Mouse (Mus musculus) midbrain, embryonic 10.5 days (tissue): ENCODE data around the gene Selenbp2. TPM values are rescaled to one million over a fixed set of nuclear protein-coding genes. Genes with fewer than 3 reads are reported as not detected.
"Not testable (repeated sequence)": the region's sequence is repeated elsewhere in the genome, so short reads cannot be mapped to it uniquely, and the experiment has no call there.

Experiments used
- DNase-seq: peaks from one replicate; pipeline ENCODE4 v3.0.0-alpha.2; 2017; ENCODE audit warnings: low spot score
- H3K27ac ChIP-seq: fragments of 300-500 bp; sonication (generic); replicated peaks from 2 replicates; pipeline ENCODE4 v1.5.1; 2016; ENCODE audit warnings: mild to moderate bottlenecking
- H3K27me3 ChIP-seq: fragments of 300-500 bp; sonication (generic); 2 replicates; pipeline ENCODE4 v1.6.1; 2016; ENCODE audit warnings: low read depth, mild to moderate bottlenecking; ENCODE audit not compliant: poor library complexity, severe bottlenecking
- H3K36me3 ChIP-seq: fragments of 300-500 bp; sonication (generic); 2 replicates; pipeline ENCODE4 v1.6.1; 2016; ENCODE audit warnings: mild to moderate bottlenecking, moderate library complexity
- H3K4me1 ChIP-seq: fragments of 300-500 bp; sonication (generic); 2 replicates; pipeline ENCODE4 v1.6.1; 2016
- H3K4me3 ChIP-seq: fragments of 300-500 bp; sonication (generic); 2 replicates; pipeline ENCODE4 v1.5.1; 2016; ENCODE audit warnings: mild to moderate bottlenecking, moderate library complexity
- H3K9me3 ChIP-seq: fragments of 300-500 bp; sonication (generic); replicated peaks from 2 replicates; pipeline ENCODE4 v1.6.1; 2016; ENCODE audit warnings: mild to moderate bottlenecking
- WGBS: fragments of 180-500 bp; shearing (Covaris S2); methylation state at CpG from one replicate; pipeline ENCODE4 v1.1.7; 2016; 5-methylcytosine and 5-hydroxymethylcytosine counted together
- polyA plus RNA-seq: library from polyadenylated mRNA; unstranded; fragments of >200 nt; fragmentation: Nextera tagmentation; extraction: Ambion mirVana; gene quantifications from 2 replicates; pipeline ENCODE4 v1.2.1, GENCODE M21; 2016

Selenbp2 gene
- polyA plus RNA-seq, 1 experiment from 2014 or later: not detected

- DNase-seq: no peak
- Histone ChIP-seq H3K4me1 (no peaks in the 10 kb centered on the region), H3K9me3 (peaks cover 4% of the 10 kb centered on the region; the same call in 1 of the 2 replicates), H3K36me3 (no peaks in the 10 kb centered on the region), H3K27ac (no peak overlapping the region), H3K27me3 (no peaks in the 10 kb centered on the region), H3K4me3 (no peak overlapping the region)
- 84% methylated on average over 3 of the region's 3 CpGs for WGBS
Measured at GRCm38 (mm10) chr3:94702856-94703255, 9.5 kb downstream of the Selenbp2 start.

DNA sequence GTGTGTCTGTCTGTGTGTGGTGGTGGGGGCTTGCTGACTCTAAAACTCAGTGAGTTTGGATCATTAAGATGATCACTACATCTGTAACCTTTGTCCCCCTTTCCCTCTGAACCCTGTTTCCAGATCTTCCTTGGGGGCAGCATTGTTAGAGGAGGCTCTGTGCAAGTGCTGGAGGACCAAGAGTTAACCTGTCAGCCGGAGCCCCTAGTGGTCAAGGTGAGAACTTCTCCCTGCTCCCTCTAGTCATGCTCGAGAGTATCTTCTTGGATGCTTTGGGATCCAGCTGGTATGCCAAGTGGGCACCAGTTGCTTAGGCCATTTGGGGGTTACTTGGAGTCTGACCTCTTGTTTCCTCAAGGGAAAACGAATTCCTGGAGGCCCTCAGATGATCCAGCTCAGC lies 10.0 kb downstream of the Selenbp2 start:
- H3K4me3 ChIP-seq, H3K4me1 ChIP-seq, H3K27me3 ChIP-seq, H3K9me3 ChIP-seq, H3K27ac ChIP-seq, H3K36me3 ChIP-seq, DNase-seq: not testable (repeated sequence)
- 35% methylated on average over 3 of the region's 3 CpGs for WGBS

DNA sequence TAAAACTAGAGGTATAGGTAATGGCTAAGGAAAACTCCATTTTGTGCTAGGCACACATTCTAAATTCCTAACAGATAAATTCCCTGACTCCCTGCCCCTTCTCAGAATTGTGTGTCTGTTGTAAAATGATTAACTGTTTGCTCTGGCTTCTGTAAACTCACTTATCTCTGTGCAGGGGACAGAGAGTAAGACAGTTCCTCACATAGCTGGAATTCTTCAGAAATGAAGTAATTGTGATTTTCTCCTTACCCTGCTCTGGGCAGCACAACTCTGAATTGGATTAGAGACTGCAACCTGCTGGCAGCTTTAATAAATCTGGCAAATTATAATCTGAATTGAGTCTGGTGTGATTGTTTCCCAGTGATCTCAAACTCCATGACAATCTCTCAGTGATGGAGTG lies 17.2 kb downstream of the Selenbp2 start:
- H3K9me3 ChIP-seq, H3K27me3 ChIP-seq, DNase-seq: not testable (repeated sequence)

DNA sequence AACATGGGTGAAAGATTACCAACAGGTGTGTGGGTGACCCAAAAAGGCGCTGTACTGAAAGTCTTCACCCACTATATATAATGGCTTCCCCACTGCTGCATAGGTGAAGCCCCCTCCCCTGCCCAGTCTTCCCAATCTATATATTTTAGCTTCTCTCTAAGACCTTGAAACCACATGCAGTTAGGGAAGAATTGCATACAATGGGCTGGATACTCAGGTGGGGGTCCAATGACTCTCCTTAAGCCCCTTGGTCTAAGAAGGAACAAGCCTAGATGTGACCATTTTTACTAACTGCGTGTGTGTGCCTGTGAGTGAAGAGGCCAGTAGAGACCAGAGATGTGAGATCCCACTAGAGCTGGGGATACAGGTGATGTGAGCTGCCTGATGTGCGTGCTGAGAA lies 20.1 kb downstream of the Selenbp2 start:
- WGBS: 80% methylated on average over 3 of the region's 3 CpGs
- not testable (repeated sequence) for H3K4me3 ChIP-seq, H3K4me1 ChIP-seq, H3K27me3 ChIP-seq, H3K9me3 ChIP-seq, H3K27ac ChIP-seq, DNase-seq, H3K36me3 ChIP-seq

More for the DNA sequence above, 17.2 kb downstream of the Selenbp2 start:
- H3K36me3 ChIP-seq, H3K4me1 ChIP-seq, H3K4me3 ChIP-seq, H3K27ac ChIP-seq: not testable (repeated sequence)

GRCm38 (mm10) chr3:94718253-94718652 lies 24.9 kb downstream of the Selenbp2 start:
- not testable (repeated sequence) for H3K36me3 ChIP-seq, H3K27ac ChIP-seq, H3K9me3 ChIP-seq, H3K4me3 ChIP-seq, H3K4me1 ChIP-seq, H3K27me3 ChIP-seq, DNase-seq
- WGBS: 62% methylated on average over 1 of the region's 1 CpGs

- not testable (repeated sequence) for H3K4me3 ChIP-seq, H3K9me3 ChIP-seq, H3K27me3 ChIP-seq, H3K36me3 ChIP-seq, DNase-seq, H3K27ac ChIP-seq, H3K4me1 ChIP-seq
- WGBS: 46% methylated on average over 2 of the region's 2 CpGs
Measured at GRCm38 (mm10) chr3:94723637-94724036, 30.3 kb downstream of the Selenbp2 start.

DNA sequence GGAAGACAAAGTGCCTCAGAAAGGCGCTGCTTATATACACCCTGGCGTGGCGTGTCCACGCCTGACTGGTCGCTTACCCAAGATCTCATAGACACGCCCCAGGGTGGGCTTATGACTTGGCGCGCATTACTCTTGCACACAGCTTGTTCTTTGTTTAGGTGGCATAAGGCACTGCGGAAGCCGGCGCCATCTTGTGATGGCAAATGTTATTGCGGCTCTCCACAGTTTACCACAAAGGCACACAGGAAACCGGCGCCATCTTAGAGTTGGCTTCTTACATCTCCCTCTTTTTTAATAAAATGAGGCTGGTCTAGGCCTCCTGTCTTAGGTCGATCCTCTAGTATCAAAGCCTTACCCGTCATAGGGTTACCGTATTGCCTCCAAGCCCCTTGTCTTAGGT lies 52.3 kb downstream of the Selenbp2 start:
- Histone ChIP-seq H3K4me1 (no peaks in the 10 kb centered on the region), H3K9me3 (peaks cover 13% of the 10 kb centered on the region; the same call in 1 of the 2 replicates), H3K27me3 (no peaks in the 10 kb centered on the region), H3K36me3 (no peaks in the 10 kb centered on the region), H3K4me3 (no peak overlapping the region), H3K27ac (no peak overlapping the region)
- WGBS: 94% methylated on average over 17 of the region's 17 CpGs
- no peak for DNase-seq

Other genes starting within 250 kb of the Selenbp2 start
- 0.58 and 0.65 TPM in 2 replicates for gene Oaz3, start 249.6 kb upstream of the Selenbp2 start, polyA plus RNA-seq
- gene Celf3, start 215.3 kb upstream of the Selenbp2 start, polyA plus RNA-seq: 69.0 and 128 TPM in 2 replicates
- 8.4 and 12.5 TPM in 2 replicates for gene Riiad1, start 213.2 kb upstream of the Selenbp2 start, polyA plus RNA-seq
- gene Snx27, start 110.8 kb upstream of the Selenbp2 start, polyA plus RNA-seq: 44.8 and 48.6 TPM in 2 replicates
- gene Gm10972, start 50.4 kb upstream of the Selenbp2 start, polyA plus RNA-seq: not detected in 2 replicates
- 3.9 and 4.1 TPM in 2 replicates for gene Tuft1, start 34.7 kb upstream of the Selenbp2 start, polyA plus RNA-seq
- gene Cgn, start 92.9 kb downstream of the Selenbp2 start, polyA plus RNA-seq: 5.7 and 5.9 TPM in 2 replicates
- gene Pogz, start 144.0 kb downstream of the Selenbp2 start, polyA plus RNA-seq: 17.9 and 21.7 TPM in 2 replicates
- gene Psmb4, start 193.4 kb downstream of the Selenbp2 start, polyA plus RNA-seq: 349 and 357 TPM in 2 replicates
- gene Selenbp1, start 239.5 kb downstream of the Selenbp2 start, polyA plus RNA-seq: 4.1 and 4.2 TPM in 2 replicates